Mouse (Mus musculus) kidney, adult 18-20 months (tissue): Measurements from ENCODE around the gene Acyp1.

Experiments used
- DNase-seq: peaks from one replicate; pipeline ENCODE4 v3.0.0; 2021

The Acyp1 gene

GRCm38 (mm10) chr12:85227876-85228599 lies 60.2 kb downstream of the Acyp1 start:
- peak; percentile 7 for DNase-seq

GRCm38 (mm10) chr12:85227227-85227626 lies 61.0 kb downstream of the Acyp1 start:
- no peak for DNase-seq
